Mouse (Mus musculus) retina, adult 2 months (tissue): ENCODE results near the gene Bcl2l11.

Experiments used
- DNase-seq: peaks from one replicate; pipeline ENCODE4 v3.0.0-alpha.2; 2012; ENCODE audit warnings: low read depth, low spot score

Bcl2l11 gene

DNA sequence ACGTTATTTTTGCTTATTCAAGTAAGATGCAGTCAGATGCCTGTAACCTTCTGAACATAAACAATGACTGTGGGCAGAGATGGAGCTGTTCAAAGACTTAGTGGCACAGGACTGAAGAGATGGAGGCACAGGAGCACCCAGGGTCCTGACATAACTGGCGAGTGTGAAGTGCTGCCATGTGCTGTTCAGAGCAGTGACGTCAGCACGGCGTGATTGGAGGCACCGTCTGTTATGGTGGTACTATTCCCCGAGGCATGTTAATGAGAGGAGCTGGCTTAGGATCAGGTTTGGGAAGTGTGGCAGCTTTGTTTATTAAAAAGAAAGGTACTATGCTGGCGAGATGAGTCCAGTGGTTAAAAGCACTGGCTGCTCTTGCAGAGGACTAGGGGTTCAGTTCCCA lies 13.1 kb downstream of the Bcl2l11 start:
- DNase-seq, result no peak

GRCm38 (mm10) chr2:128139781-128140180 lies 13.9 kb downstream of the Bcl2l11 start:
- no peak for DNase-seq

GRCm38 (mm10) chr2:128140183-128140582 lies 14.3 kb downstream of the Bcl2l11 start:
- DNase-seq, result no peak

- DNase-seq, result no peak
These were observed 18.2 kb downstream of the Bcl2l11 start for GRCm38 (mm10) chr2:128143992-128144391.

- no peak for DNase-seq
These were observed 19.6 kb downstream of the Bcl2l11 start for GRCm38 (mm10) chr2:128145433-128145832.

- DNase-seq, result no peak
These were observed 23.8 kb downstream of the Bcl2l11 start for GRCm38 (mm10) chr2:128149596-128149995.

DNA sequence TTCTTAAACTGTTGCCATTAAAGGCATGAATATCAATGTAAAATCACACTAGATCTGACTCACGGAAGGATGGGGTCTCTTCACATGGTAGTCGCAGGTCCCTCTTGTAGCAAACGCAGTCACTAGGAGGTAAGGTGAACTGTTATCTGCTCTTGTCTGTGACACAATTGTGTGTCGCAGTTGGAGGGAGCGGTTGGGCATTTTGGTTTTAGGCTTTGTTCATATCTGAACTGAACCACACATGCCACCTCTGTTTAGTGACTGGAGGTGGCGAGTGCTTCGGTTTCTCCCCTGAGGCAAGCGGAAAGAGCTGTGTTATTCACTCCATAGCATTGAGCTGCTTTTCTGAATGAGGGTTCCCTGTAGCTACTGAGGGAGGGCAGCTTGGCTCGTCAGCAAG lies 26.4 kb downstream of the Bcl2l11 start:
- no peak for DNase-seq

DNA sequence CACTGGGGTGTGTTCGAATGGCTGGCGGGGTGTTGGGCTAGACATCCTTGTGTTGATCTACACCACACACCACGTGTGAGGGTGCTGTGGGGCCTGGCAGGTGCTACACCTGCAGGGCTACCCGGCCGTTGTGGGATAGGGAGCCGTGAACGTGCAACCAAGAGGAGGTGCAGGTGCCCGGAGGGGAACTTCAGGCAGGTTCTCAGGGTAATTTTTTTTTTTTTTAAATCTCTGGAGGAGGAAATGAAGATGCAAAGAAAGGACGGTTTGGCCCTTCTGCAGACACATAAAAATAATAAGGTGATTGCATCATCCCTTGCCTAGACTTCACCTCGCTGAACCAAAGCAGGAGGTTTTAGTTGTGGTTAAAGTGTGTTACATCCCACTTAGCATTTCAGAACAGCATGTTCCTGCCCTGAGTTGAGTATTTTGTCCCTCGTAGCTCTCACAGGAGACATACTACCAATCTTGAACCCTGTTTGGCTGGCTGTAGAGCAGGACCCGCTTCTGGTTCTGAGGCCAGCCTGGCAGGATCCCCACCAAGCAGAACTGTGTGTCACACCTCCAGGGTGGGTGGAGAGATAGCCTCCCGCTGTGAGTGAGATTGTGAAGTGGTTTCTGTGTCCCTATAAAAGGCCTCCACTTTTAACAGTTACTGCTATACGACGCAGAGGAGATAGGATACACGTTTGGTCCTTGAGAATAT lies 27.2 kb downstream of the Bcl2l11 start:
- no peak for DNase-seq

DNA sequence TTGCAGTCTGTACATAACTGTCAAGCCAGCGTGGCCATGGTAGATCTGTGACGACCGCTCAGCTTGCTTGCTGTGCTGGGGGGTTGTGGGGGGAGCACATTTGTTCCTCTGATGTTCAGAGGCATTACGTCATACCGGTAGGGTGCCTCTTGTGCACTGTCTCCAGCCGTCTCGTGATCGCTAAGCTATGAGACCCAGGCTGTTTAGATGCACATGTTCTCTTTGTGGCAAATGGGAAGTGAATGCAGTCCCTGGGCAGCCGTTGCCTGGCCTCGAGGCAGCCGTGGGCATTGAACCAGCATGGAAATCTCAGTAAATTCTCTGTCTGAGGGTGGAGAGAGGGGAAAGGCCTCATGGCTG lies 27.7 kb downstream of the Bcl2l11 start:
- no peak for DNase-seq

DNA sequence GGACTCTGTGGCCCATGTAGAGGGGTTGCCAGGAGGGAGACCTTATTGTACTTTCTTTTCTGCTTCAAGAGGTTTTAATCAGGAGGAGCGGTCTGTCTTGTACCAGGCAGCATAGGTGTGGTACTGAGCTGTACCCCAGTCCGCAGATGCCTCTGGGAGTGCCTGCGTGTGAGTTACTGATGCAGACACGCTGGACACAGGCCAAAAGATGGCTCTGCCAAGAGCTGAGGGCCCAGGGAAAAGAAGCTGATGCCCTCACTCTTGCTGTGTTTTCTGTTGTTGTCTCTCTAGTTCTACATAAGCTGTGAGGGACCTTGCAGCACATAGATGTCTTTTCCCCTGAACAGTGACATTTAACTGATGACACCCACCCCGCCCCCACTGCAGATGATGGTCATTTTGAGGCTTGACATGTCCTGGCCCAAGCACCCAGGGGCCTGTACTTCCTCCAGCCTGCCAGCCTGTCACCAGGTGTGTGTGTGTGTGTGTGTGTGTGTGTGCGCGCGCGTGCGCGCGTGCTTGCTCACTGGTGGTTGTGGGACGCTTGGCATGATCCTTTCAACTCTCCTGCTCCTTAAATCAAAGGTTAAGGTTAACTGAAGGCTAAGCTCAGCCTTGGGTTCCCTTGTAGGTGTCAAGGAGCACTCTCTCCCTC lies 29.7 kb downstream of the Bcl2l11 start:
- DNase-seq, result no peak

DNA sequence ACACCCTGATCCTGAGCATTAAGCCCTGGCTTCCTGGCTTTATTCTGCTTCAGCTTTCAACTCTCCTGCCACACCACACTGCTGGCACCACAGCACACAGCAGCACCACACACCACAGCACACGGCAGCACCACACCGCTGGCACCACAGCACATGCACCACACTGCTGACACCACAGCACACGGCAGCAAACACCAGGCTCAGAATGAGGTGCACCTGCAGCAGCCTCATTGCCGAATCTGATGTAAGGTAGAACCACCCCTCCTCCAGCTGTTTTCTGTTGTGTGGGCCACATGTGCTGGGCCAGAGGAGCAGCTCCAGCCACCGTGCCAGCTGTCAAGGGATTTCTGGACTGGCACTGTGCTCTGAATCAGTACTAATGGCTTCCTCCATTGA lies 30.2 kb downstream of the Bcl2l11 start:
- DNase-seq, result no peak

DNA sequence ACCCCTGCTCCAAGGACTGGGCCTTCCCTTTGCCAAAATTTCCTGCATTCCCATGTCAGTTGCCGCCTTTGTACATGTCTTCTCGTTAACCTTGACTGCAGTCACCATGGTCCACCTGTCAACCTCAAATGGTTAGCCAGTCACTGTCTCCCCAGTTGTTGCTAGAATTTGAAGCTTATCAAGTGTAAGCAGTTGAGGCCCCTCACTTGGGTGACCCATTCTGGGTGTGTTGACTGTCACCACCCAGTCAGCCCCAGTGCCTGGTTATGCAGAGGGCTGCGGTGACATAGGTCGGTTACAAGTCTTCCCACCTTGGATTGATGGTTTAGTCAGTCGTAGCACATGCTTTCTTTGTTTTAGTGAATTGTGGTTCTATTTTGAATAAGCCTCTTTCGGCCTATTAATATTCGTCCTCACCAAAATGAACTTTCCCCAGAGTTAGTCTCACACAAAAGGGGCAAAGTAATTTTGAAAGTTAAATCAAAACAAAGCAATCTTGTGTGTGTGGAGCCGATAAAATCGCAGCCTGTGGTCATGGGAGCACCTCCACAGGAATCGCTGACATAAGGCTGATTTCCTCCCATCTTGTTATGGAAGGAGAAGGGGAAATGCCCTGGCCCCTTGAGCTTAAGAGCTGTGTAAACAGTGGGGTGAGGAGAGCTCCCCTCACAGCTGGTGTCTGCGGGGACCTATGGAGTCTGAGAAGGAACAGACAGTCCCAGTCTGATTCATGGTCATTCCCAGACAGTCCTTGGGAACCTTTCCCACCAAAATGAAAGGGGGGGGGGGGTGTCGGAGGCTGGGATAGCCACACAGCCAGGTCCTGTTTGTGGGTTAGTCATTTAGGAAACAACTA lies 30.9 kb downstream of the Bcl2l11 start:
- DNase-seq, result no peak

GRCm38 (mm10) chr2:128158734-128159410 lies 33.0 kb downstream of the Bcl2l11 start:
- no peak for DNase-seq

DNA sequence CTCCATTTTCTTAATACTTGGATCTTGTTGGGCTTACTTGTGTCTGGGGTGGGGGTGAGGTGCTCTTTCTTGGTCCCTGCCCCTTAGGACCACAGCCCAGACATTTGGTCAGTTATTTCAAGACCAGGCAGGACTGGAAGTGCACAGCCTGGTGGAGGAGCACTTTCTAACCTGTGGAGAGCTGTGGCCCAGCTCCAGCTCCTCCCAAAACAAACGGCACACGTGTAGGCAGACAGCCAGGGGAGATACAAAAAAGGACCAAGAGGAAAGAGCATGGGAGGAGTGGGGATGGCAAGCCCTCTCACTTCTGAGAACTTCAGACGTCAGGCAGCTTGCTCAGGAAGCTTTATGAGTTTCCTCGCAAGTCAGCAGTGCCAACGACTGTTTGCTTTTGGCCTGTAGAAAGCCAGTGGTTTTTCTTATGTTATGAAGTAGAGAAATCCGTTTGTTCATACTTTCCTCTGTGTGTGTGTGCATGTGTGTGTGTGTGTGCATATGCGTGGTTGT lies 33.8 kb downstream of the Bcl2l11 start:
- DNase-seq, result no peak

DNA sequence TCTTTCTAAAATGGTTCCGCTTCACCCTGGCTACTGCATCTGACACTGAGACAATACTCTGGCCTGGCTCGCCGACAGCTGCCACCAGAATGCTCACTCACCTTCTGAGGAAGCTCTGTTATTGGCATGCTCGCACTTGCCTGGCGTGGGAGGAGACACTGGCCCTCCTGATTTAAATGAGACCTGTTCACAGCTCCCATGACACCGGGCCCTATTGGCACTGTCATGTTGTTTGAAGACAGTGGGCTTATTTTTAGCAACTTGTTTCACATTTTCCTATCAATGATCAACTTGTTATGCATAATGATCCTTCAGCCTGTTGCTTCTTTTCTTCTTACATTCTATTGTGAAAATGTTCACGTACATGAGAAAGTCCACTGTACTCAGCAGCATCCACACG lies 37.3 kb downstream of the Bcl2l11 start:
- no peak for DNase-seq

GRCm38 (mm10) chr2:128166623-128167423 lies 41.0 kb downstream of the Bcl2l11 start:
- no peak for DNase-seq

- DNase-seq, result no peak
These were observed 42.1 kb downstream of the Bcl2l11 start for GRCm38 (mm10) chr2:128167930-128168329.

DNA sequence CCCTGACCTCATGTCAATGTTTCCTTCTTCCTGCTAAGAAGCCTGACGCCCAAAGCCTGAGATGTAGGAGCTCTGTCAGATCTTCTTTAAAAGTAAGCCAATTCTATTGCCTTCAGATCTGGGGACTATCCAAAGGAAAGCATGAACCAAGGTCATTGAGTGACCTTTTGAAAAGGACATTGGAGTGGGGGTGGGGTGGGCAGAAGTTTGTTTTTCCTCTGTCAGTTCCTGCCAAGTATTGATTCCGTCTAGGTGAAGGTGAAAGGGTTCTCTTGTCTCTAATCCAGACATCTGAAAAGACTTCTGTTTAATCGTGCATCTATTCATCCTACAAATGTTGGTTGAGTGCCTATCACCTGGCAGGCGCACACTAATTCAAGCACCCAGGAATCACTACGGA lies 43.6 kb downstream of the Bcl2l11 start:
- DNase-seq, result no peak

DNA sequence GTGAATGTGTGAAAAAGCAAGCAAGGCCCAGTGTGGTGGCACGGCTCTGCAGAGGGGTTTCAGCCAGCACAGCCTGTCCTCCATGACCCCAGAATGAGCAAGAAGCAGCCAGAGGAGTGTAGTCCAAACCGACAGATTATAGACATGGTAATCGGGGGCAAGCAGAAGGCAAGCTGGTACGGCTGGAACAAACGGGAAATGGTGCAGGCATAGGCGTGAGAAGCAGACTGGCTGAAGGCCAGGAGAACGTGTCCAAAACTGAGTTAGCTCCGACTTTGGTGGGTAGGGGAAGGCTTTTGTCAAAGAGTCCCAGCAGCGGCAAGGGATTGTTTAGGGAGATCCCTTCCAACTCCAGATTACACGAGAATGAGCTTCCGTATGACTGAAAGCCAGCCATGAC lies 44.1 kb downstream of the Bcl2l11 start:
- no peak for DNase-seq

DNA sequence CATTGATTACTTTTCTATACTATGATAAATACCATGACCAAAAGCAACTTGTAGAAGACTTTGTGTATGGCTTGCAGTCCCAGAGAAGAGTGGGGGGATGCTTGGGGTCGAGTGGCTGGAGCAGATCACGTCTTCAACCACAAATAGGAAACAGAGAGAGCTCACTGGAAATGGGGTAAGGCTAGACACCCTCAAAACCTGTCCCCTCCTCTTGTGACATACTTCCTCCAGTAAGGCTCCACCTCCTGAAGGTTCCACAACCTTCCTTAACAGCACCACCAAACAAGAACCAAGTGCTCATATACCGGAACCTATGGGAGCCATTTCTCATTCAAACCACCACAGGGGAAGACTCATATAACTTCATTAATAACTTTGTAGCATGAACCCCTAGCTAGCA lies 44.8 kb downstream of the Bcl2l11 start:
- no peak for DNase-seq

DNA sequence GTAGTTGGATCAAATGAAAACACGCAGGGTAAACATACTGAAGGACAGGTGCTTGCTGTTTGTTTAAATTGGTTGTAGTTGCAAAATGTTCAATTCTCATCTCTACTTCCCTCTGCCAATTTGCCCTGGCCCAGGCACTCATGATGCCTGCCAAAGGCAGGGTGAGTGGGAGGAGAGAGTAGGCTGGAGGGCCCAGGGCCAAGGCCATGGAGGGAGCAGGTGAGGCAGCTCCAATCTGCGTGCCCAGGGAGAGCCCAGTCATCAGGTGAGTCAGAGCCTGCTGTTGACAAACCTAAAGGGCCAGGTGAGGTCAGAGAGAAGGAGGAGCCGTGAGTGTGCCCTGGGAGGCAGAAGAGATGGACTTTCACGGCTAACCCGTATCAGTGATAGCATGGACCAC lies 46.4 kb downstream of the Bcl2l11 start:
- DNase-seq, result no peak
